Mouse (Mus musculus): ENCODE measurements around the gene Pex7. TPM values are rescaled to one million over a fixed set of nuclear protein-coding genes. Genes with fewer than 3 reads are reported as not detected.

Pex7 gene
- total RNA-seq, 2 experiments from 2014 or later, result 26.1 to 27.4 TPM

DNA sequence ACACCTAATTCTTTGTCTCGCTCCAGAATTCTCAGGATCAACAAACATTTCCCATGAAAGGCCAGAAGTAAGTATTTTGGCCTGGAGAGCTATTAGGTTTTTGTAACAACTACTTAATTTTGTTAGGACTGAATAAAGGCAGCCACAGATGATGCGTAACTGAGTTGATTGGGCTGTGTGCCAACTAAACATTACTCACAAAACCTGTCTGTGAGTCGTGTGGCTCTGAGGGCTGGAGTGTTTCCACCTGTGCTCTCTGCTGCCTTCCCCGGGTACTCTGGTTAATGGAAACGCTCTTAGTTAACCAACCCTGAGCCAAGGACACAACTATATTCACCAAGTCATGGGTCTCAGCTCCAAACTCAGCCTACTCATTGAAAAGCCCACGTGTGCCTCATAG lies 14.3 kb downstream of the Pex7 start:
- DNase-seq (ENCODE audit: low spot score in 2 of 2), result no peak
- intact Hi-C loops (cut with DNase I), result loop anchor here (5.0 kb wide), 2 partner anchors 181 to 401 kb away; partner anchors contain the start of gene Il20ra

DNA sequence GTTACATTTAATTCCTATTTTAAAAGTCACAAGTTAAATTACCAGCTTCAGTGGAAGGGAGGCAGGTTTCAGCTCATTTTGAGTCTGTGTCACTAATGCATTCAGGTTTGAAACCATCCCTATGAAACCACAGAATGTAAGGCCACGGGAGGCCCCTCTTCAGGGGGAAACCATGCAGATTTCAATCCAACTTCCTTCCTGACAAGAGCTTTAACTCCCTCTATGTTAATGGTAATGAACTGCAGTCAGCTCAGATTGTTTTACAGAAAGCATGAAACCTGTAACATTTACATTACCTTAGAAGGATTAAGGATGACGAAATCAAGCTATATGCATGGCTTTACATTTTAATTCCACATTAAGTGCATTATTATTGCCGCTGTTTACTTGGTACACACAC lies 15.8 kb downstream of the Pex7 start:
- intact Hi-C loops (cut with DNase I), result loop anchor here (5.0 kb wide), 2 partner anchors 179 to 399 kb away; partner anchors contain the start of gene Il20ra
- no peak for DNase-seq (ENCODE audit: low spot score in 2 of 2)

DNA sequence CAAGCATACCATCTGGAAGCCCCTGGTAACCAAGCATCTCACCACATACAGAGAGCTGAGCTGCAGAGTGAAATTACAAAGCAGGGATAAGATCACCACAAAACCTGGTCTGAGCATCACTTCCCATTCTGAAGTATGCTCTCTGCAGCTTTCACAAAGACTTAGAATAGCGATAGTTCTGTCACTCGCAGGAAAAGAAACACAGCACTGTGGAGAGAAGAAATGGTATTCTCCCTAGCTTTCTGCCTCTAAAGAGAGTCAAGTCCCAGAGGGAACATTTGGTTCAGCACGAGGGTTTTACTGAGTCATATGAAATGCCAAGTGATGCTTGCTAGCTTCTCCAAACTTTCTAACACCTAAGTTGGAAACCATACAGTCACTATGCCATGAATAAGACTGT lies 17.6 kb downstream of the Pex7 start:
- intact Hi-C loops (cut with DNase I), result loop anchor here (5.0 kb wide), 2 partner anchors 178 to 398 kb away; partner anchors contain the start of gene Il20ra
- DNase-seq (ENCODE audit: low spot score in 2 of 2), result peak in 1 of 2 experiments; percentile 28

DNA sequence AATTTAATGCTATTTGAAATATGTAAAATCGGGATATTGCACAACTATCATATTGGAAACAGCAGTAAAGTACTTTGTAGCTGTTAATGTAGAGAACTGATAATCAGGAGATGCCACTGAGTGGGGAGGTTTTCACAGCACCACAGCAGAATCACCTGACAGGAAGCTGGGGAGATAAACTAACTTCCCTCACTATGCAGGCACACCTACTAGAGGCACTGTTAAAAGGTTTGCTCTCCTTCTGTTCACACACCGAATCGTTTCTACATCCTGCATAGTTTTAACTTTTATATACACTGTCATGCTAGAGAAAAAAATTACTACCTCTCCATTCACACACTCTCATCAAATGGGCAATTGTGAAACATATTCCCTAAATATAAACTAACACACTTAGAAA lies 21.2 kb downstream of the Pex7 start:
- no peak for DNase-seq (ENCODE audit: low spot score in 2 of 2)
- intact Hi-C loops (cut with DNase I), result no loop called here

DNA sequence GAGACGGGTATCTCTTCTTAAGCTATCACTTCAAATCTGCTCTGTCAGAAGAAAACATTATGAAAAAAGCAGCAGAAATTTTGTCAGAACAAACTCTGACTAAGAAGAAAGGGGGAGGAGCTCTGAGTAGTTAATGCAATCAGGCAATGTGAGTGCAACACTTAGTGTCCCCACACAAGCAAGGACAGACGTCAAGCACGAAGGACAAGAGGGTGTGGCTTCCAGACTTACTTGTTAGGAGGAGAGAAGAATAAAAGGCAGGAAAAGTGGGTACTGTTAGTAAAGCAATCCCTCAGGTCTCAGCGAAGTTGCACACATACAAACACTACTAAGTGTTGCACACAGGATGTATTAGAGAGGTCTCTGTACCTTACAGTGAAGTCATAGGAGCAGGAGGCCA lies 23.1 kb downstream of the Pex7 start:
- DNase-seq (ENCODE audit: low spot score in 2 of 2), result no peak
- intact Hi-C loops (cut with DNase I), result no loop called here

DNA sequence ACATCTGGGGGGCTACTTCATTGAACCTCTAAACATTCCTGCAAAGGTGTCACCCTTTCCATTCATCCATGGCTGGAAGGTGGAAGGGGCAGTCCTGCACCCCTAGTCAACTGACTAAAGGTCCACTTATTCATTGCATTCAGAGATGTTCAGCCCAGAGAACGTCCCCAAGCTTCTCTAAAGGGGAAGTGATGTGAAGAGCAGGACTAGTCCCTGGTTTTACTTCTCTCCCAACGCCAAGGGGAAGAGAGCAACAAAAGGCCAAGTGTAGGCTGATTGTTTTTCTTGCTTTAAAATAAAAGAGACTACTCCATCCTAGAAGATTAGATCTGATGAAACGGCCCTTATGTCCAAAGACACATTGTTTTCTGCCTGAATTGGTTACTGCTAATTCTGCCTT lies 27.1 kb downstream of the Pex7 start:
- intact Hi-C loops (cut with DNase I), result no loop called here
- no peak for DNase-seq (ENCODE audit: low spot score in 2 of 2)

DNA sequence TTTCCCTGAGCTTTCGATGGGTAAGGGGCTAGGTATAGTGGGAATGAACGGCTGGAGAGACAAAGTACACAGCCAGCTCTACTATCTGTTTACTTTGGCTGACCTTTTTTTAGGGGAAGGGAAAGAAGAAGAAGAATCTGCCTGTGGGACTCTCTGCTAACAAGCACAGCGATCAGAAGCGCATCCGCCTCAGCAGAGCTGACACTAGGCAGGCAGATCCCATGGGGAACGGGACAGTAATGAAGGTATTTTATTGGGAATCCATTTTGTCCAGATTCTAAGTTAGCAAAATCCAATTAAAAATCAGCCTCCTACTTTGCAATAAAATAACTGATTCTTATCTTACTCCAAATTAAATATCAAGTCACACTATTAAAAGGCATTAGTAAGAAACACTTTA lies 28.3 kb downstream of the Pex7 start:
- intact Hi-C loops (cut with DNase I), result no loop called here

GRCm38 (mm10) chr10:19877679-19878078 lies 29.8 kb downstream of the Pex7 start:
- intact Hi-C loops (cut with DNase I), result no loop called here
- DNase-seq (ENCODE audit: low spot score in 2 of 2), result no peak

More for the DNA sequence above, 28.3 kb downstream of the Pex7 start:
- DNase-seq (ENCODE audit: low spot score in 2 of 2), result no peak

DNA sequence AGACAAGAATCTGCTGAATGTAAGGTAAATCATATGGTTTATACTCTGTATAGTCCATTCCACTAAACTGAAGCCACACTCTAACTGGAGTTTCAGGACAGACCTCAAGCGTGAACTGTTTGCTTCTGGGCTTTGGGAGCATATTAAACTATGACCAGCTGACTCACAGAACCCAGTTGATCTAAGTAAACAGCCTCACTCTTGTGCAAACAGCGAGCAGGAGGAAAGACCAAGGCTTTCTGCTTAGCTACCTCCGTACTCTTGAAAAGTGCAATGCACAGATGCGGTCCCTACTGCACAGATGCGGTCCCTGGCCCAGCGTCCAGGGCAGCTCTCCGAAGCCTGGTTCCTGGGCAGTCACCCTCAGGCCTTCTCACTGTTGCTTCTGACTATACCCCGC lies 30.2 kb downstream of the Pex7 start:
- no peak for DNase-seq (ENCODE audit: low spot score in 2 of 2)
- intact Hi-C loops (cut with DNase I), result no loop called here

DNA sequence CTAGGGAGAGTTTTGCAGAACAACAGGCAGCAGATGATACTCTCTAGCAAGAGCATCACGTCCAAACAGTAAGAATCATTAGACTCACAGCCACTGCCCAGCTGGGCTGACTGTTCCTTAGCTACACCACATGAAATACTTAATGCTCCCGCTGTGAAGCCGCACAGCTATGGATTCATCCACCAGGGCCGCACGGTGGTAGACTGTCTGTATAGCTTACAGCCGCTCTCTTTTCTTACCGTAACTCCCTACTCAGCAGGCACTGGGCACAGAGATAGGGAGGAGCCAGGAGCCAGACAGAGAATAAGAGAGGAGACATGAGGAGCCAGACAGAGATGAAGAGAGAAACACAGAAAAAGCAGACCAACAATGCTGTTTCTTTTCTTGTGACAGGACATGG lies 30.8 kb downstream of the Pex7 start:
- DNase-seq (ENCODE audit: low spot score in 2 of 2), result no peak
- intact Hi-C loops (cut with DNase I), result no loop called here

GRCm38 (mm10) chr10:19875346-19875745 lies 32.1 kb downstream of the Pex7 start:
- DNase-seq (ENCODE audit: low spot score in 2 of 2), result no peak
- intact Hi-C loops (cut with DNase I), result no loop called here

DNA sequence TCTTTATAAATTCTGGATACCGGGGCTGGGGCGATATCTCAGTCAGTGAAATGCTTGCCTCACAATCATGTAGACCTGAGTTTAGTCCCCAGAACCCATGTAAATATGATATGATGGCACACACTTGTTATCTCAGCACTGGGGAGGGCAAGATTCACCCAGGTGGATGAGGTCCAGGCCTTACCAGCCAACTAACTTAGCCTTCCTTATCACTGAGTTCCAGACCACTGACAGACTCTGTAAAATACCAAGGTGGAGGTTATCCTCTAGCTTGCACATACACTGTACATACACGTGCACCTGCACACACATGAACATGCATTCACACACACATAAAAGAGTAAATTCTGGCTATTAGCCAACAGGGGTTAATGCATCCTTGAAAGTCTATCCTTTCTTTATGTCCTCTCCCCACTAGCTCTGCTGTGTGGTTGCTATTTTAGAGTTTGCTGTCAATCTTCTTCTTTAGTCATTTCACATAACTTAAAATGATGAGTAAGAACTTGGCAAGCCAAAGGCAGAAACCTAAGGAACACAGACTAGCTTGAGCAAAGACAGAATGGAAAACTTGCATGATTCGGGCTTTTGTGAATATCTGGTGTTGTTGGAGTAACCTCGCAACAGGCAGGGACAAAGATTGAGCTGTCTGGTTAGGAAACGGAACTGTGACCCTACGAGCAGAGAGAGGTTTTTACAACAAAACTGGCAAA lies 51.7 kb downstream of the Pex7 start:
- intact Hi-C loops (cut with DNase I), result no loop called here
- DNase-seq (ENCODE audit: low spot score in 2 of 2), result peak in 1 of 2 experiments; percentile 48

DNA sequence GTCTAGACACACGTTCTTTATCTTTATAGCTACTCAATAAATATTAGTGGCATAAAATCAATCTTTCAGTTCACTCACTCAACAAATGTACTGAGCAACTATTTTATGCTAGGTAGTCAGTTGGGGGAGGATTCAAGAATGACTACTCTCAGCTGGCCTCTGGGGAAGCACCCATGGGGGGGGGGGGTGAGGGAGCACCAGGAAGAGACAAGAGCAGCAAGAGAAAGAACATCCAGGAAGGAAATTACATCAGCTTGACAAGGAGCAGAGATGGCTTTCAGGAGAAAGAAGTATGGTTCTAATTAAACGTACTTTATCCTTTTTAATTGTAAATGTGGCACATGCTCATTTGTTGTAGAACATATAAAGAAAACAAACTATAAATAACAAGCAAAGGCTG lies 53.9 kb downstream of the Pex7 start:
- intact Hi-C loops (cut with DNase I), result no loop called here
- DNase-seq (ENCODE audit: low spot score in 2 of 2), result no peak

GRCm38 (mm10) chr10:19852776-19853175 lies 54.7 kb downstream of the Pex7 start:
- no peak for DNase-seq (ENCODE audit: low spot score in 2 of 2)
- intact Hi-C loops (cut with DNase I), result no loop called here

- intact Hi-C loops (cut with DNase I), result no loop called here
- DNase-seq (ENCODE audit: low spot score in 2 of 2), result peak; percentile 30 to 58
Measured at GRCm38 (mm10) chr10:19850998-19851691, 56.3 kb downstream of the Pex7 start, which contains the start of gene Slc35d3. Slc35d3 (minus strand) TSS chr10:19851459.

GRCm38 (mm10) chr10:19850544-19850997 lies 56.9 kb downstream of the Pex7 start:
- no peak for DNase-seq (ENCODE audit: low spot score in 2 of 2)
- intact Hi-C loops (cut with DNase I), result no loop called here

GRCm38 (mm10) chr10:19849771-19850365 lies 57.6 kb downstream of the Pex7 start:
- DNase-seq (ENCODE audit: low spot score in 2 of 2), result no peak
- intact Hi-C loops (cut with DNase I), result no loop called here

- intact Hi-C loops (cut with DNase I), result no loop called here
- no peak for DNase-seq (ENCODE audit: low spot score in 2 of 2)
Measured at GRCm38 (mm10) chr10:19848928-19849770, 58.3 kb downstream of the Pex7 start.

GRCm38 (mm10) chr10:19839836-19840235 lies 67.7 kb downstream of the Pex7 start:
- intact Hi-C loops (cut with DNase I), result no loop called here
- no peak for DNase-seq (ENCODE audit: low spot score in 2 of 2)
